Mouse (Mus musculus) urinary bladder, adult 18-20 months (tissue): ENCODE measurements around the gene Mmab.

Source experiments
- DNase-seq, 2 experiments: peaks; one replicate each; pipeline ENCODE4 v3.0.0; 2022; ENCODE audit warnings: low spot score in 2 of 2, mixed read lengths in 2 of 2

The Mmab gene

DNA sequence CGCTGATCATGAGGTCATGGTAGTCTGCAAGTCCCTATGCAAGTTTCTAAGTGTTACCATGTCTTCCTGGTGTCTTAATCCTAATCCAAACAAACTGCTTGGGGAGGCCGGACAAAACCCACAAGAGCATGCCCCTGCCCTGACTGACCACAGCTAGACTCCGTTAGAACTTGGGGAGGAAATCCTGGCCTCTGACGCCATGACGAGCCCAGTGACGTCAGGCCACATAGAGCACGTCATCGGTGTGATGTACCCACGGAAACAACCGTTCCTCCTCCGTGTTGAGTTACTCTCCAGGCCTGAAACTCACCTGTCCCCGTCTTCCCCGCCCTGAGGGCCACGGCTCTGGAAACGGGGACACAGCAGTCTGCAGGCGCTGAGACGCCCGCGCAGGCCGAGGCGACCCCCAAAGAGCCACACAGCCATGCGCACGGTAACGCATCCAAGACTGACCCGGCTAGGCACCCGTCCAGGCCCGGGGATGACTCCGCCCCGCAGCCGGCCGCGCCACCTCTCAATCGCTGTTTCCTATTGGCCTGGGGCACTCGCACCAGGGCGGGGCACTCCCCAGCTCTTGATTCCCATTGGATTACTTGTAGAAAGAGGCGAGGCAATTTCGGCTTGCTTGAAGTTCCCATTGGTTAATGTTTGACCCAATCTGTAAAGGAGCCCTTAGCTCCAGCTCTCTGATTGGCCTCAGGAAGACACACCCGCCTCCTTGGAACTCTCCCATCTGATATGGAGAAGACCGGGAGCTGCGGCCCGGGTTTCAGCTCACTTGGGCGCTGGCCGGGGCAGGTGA is at the start of gene Mmab, which contains the start of gene Mvk:
Mmab (minus strand) TSS at position 495 of the 802 bp plus-strand sequence.
Mvk (plus strand) TSS at position 704 of the 802 bp plus-strand sequence.
- peak; percentile 95 to 96 for DNase-seq

DNA sequence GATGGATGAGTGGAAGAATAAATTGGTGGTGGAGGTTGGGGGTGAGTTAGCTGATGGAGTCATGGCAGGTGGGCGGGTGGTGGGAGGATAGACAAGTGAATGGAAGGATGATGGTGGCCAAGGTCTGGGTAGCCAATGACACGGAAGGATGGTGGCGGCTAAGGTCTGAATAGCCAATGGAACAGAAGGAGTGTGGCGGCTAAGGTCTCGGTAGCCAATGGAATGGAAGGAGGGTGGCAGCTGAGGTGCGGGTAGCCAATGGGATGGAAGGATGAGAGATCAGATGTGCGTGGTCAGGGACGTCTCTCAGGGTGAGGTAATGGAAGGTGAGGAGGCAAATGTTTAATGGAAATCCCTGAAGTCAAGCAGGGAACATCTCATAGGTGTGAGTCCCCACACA is 46.4 kb upstream of the Mmab start:
- no peak for DNase-seq

DNA sequence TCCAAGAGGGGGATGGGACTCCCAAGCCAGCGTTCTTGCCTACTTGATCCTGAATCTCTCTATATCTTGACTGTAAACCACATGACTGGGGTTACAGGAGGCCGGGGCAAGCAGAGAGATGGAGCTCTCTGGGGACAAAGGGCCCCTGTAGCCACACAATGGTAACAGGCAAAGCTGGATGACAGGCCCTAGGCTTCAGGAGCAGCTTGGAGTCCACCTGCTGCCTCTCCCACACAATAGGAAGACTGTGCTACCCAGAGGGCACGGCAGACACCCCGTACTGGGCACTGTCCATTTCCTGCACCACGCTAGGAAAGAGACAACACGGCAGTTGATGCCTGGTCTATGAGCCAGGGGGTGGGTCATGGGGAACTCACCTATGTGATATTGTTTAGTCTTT is 45.7 kb upstream of the Mmab start:
- DNase-seq = no peak

DNA sequence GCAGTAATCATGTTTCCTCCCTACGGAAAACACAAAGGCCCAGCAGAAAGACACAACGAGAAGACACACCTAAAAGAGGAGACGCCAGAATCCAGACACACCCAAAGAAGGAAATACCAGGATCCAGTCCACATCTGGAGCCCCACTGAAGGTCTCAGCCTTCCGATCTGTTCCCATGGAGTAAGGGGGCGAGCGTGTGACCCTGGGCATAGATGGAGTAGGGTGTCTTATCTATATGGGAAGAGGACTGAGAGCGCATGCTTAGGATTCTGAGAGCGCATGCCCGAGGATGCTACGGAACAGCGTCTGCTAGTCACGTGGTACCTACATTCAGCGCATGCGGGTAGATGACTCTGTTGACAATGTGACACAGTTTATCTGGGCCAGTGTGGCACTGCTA is 41.8 kb upstream of the Mmab start:
- DNase-seq = no peak

DNA sequence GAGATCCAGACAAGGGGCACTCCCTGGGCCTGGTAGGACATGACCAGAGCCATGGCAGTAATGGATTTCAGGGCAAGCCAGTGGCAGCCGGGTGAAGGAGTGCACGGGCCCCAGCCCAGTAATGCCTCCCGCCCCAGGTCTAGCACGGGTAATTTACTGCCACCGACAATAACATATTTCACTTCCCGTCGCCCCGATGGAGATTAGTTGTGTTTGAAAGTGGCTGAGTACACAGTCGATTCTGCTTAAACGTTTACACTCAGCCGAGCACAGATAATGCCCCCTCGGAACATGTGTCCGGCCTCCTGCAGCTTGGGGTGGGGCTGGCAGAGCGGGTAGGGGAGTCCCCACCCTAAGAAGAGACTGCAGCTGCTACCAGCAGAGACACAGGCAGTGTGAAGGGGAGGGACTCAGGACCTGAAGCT is 38.7 kb upstream of the Mmab start:
- no peak for DNase-seq

DNA sequence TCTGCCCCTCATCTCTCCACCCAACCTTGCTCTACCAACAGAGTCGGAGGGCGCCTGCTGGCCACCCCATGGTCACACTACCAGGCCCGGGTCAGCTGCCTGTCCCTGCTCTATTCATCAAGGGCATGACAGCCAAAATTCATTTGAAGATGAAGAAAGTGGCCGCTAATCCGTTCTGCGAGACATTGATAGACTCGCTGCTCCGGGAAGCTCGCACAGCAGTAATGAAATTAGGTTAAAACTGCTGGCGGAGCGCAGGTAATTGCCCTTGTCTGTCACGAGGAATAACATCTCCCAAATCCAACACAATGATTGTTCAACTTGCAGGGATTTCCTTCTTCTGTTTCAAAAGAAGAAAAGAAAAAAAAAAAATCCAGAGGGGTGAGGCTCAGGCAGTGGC is 34.4 kb upstream of the Mmab start:
- no peak for DNase-seq

DNA sequence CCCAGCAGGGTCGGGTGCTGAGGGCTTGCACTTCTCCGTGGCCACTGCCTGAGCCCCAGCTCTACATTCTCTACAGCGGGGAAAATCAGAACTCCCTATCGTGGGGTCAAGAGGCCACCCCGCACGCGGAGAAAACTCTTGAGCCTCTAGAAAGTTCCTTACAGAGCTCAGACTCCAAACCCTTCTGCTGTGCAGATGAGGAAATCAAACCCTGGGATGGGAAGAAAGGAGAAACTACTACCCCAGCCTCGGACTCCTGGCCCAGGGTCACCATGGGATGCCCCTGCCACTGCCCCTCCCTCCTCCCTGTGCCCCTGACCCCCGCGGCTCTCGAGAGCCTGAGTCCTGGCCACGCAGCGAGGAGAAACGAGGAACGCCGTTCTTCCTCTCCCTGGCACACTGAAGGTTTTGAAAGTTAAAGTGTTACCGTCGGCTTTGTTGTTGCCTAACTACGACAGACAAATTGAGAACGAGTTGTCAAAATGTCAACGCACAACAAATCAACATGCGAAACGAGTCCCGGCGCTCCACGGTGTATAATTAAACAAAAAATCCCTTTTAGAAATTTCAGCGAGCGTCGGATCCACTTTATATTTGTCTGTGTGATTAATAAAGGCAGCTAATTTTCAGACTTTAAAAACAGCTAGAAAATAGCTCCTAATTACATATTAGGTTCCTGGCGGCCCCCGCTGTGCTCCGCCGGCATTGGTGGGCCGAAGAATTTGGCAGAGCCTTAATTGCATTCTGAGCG is 31.1 kb upstream of the Mmab start:
- DNase-seq = no peak

DNA sequence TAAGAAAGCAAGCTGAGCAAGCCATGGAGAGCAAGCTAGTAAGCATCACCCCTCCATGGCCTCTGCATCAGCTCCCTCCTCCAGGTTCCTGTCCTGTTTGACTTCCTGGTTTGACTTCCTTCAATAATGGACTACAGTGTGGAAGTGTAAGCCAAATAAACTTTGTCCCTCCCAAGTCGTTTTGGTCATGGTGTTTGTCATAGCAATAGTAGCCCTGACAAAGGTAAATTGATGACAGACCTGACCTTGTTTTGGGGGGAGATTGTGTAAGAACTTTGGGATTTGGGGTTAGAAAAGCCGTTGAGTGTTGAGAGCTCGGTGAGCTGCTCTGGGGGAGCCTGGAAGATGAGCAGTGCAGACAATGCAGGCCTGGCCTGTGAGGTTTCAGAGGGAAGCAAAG is 26.5 kb upstream of the Mmab start:
- no peak for DNase-seq

DNA sequence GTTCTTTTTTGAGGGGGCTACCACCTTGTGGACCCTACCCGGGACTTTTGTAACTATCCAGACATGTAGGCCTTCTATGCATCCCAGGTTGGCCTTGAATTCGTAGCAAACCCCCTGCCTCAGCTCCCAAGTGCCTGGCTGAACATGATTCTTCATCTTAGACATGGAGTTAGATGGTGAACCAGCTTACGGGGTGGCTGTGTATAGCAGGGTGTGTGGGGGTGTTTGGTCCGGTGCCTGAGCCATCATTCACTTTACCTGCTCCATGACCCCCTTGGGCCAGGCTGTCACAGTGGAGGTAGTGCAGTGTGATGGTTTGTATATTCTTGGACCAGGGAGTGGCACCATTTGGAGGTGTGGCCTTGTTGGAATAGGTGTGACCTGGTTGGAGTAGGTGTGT is 24.1 kb upstream of the Mmab start:
- DNase-seq = no peak

DNA sequence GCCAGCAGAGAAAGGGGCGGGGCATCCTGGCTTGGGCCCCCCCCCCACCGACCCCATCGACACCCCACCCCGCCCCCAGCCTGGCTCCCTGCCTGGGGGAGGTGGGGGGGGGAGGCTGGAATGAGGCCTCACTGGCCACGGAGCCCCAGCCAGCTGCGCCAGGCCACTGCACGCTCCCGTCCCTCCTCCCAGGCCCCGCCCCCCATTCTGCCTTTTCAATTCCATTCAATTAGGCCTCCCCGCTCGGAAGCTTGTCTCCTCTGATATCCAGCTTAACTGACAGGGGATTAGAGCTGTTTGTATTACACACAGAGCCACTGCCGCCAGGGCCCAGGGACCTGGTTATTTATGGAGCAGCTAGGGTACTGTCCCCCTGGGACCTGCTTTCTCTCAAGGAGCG is 23.6 kb upstream of the Mmab start:
- no peak for DNase-seq

DNA sequence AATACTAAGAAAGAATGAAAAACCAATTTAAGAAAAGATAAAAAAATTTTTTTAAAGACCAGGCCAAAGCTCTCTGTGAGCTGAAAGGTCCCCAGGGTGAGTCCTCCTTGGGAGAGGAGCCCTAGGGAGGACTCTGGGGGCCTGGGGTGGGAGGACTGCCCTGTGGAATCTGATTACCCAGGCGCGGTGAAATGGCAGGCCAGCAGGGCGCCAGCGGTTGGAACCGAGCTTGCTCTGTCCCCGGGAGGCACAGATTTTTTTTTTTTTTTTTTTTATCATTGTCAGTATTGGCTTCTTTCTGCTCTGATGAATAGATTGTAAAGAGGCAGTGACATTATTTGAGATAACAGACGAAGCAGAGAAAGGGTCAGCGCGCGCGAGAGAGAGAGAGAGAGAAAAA is 23.2 kb upstream of the Mmab start:
- no peak for DNase-seq

DNA sequence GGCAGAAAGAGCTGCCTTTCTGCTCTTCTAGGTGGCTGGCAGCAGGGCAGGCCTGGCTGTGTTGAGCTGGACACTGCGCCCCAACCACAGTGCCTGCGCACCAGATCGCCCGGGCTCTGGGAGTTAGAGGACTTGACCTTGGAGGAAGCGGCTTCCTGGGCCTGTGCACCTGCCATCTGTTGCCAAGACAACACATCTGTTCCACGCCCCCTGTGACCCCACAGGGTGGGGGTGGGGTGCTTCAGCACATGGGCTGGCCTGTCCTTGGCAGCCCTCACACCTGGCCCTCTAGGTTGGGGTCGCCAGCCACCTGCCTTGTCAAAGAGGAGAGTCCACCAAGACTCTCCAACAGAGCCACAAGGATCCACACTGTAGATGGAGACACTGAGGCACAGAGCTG is 21.8 kb upstream of the Mmab start:
- no peak for DNase-seq

DNA sequence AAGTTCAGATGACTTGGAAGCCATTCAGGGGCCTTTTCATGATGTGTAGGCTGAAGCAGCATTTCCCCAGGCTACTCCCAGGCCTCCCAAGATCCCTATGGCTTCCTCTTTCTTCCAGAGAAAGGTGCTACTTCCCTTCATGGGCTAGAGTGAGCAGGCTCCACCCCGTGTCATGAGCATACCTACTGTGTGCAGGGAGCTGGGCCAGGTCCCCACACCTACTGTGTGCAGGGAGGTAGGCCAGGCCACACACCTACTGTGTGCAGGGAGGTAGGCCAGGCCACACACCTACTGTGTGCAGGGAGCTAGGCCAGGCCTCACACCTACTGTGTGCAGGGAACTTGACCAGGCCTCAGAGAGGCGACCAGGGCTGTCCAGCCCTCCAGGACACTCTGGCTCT is 20.7 kb upstream of the Mmab start:
- DNase-seq = no peak

DNA sequence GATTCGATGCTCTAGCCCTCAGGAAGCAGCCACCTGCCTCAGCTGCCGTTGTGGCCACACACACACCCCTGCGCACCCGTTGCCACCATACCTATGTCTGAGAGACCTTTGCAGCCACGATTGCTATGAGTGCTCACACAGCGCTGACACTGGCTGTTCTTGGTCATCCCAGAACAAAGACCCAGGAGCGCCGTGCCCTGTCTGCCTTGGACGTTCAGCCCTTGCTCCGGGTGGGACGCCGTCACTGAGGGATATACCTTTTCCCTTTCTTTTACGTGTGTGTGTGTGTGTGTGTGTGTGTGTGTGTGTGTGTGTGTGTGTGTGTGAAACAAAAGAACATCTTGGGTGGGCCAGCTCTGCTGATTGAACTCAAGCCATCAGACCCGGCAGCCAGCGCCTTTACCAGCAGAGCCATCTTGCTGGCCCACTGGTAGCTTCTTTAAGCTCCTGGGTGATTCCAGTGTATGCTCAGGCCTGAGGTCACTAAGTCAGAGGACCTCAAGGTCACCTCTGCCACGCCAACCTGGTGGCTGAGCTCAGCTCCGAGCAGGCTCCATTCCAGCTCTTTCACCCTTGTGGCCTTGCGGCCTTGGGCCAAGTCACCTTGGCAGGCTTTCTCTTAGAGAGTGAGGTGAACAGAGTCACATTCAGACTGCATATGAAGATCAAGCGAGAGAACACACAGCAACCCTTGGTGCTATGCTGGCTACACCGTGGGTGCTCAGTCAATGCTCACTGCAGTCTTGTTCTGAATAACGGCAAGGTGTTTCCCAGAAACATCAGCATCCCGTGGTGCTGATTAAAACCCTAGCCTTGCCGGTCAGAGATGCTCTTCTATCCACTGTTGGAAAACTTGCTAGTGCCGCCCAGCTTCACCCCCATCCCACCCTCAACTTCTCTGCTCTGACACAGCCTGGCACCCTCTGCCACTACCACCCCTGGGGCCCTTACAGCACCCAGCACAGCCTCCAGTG is 18.5 kb upstream of the Mmab start:
- no peak for DNase-seq

DNA sequence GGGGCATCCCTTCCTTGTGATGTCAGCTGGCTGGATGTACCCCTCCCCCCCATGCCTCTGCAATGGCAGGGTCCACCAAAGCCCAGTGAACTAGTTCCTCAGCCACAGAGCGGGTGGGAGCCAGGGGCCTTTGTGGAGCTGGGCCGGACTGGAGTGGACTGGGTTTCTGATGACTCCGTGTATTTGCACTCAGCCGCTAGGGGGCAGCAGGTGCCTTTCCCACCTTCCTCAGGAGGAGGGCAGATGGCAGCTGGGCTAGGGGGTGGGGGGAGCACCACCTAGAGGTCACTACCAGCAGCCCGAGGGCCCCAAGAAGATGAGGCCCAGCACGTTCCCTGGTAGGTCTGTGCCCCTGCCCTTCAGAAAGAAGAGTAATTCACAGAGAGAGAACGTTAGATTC is 17.4 kb upstream of the Mmab start:
- peak; percentile 33 to 74 for DNase-seq

DNA sequence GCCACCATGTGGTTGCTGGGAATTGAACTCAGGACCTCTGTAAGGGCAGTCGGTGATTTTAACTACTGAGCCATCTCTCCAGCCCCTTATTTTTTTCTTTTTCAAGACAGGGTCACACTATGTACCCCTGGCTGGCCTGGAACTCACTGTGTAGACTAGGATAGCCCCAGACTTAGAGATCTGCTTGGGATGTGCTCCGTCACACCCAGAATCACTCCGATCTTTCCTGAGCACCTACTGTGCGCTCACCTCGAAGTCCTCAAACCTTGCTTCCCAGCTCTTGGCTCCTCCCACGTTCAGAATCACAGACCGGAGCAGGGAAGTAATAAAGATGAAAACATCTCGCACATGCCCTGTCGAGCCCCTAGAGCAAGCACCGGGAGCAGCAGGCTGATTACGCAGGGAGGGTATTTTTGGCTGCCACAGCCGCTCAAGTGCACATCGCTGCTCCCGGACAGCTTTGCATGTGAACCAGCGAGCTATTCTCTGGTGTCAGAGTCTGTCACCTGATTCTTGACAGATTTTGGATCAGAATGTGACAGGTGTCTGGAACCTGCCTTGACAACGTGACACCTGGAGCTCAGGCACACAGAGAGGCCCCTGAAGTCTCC is 13.2 kb upstream of the Mmab start:
- DNase-seq = no peak

DNA sequence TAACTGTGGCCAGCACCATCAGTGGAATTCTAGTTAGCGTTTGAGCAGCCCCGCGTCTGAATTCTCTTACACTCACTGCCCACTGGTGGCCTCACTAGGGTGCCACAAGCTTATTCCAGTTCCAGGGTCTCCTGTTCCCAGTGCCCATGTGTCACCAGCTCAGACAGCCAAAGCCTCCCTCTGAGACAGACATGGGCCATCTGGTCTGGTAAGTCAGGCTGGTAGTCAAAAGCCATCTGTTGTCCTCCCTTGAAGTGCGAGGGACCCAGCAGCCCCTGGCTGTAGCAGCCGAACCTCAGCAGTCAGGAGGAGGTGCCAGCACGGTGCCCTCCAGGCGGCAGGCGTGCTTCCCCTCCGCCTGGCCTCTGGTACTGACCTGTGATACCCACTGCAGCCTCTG is 12.4 kb upstream of the Mmab start:
- DNase-seq = no peak

DNA sequence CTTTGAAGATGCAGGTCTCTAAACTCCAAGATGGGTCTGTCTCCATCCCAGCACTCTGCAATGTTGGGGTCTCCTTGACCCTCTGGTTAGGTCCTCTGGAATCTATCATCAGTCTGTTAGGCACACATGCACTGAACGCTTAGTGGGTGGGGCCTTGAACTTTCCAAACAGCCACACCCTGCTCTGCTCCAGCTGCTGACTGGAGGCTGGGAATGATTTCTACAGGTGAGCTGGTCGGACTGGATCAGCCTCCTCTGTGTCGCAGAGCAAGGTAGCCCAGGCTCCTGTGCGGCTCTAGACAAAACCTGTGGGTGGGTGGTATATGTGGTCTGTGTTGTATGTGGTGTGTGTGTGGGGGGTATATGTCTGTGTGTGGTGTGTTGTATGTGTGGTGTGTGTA is 5.2 kb upstream of the Mmab start:
- no peak for DNase-seq

DNA sequence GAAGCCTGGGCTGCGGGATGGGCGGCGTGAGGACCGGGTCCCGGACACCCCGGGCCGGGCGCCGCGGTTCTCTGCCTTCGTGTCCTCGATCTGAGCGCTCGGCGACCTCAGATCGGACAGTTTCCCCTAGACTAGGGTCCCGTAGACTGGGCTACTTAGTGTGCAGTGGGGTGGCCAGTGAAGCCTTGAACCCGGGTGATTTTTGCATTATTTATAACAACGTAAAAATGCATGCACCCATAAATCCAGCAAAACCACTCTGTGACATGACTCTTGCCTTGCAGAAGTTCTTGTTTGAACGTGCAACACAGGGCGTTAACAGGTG is 470 bp upstream of the Mmab start:
- no peak for DNase-seq

DNA sequence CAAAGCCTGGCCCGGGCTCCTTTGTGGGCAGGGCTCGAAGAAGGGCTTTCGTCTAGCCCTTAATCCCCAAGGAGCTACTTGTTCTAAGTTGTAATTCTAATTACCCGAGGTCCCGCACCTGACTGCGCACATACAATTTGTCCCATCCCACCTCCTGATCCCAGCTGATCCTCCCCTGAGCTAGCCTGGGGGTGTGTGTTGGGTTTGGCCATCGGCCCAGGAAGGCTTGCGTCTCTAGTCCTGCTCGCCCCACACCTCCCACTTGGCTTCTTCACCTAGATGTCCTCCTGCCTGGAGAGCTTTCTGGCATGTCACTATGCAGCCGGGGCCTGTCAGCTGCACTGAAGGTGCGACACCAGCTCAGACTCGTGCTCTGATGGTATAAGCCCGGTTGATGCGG is 8.3 kb downstream of the Mmab start:
- DNase-seq = no peak

DNA sequence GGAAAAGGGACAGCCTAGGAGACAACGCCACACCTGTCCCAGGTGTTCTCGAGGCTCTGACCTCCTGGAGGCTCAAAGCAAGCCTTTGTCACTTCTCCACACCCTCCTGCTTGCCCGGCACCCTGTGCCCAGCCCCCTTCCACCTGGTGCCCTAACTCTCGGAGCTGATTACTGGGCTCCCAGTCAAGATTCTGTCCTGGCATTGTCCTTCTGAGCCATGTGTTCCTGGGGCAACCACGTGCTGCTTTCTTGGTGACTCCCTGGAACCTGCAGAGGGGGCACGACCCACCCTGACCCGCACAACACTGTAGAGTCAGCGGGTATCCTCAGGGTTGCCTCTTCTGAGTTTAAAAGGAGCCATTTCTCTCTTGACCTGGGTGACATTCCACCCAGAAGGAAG is 9.5 kb downstream of the Mmab start:
- no peak for DNase-seq

DNA sequence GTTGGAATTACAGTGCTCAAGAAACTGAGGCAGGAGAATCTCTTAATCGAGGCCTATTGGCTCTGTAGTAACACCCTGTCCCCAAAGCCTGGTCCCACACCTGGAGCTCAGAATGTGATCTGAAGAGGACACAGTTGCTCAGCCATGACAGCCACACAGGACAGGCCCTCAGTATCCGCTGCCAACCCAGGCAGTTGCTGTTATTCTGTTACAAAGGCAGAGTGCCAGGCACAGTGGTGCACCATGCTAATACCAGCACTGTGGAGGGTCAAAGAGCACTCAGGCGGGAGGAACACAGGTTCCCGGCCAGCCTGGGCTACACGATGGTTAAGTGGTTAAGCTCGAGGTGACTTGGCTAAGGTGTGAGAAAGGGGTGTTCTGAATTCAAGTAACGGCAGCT is 14.1 kb downstream of the Mmab start:
- no peak for DNase-seq
